ENCODE assay signal across 8 mouse cellular contexts in genomic region chr17:34030861-34031326, GRCm38 (mm10). TPM values are rescaled to one million over a fixed set of nuclear protein-coding genes. Genes with fewer than 3 reads are reported as not detected.
DNase-seq lines count a peak whose midpoint lies in the region; ATAC-seq and TF ChIP-seq lines count a peak whose summit lies in the region.

No protein-coding gene starts in this region.

- intact Hi-C loops in heart, postnatal 25 days (cut with DNase I) = no loop called here

- WGBS in heart, embryonic 13.5 days = 2% methylated on average over 20 of the region's 20 CpGs
- 3% methylated on average over 15 of the region's 20 CpGs for WGBS in embryonic facial prominence, embryonic 14.5 days
- 5% methylated on average over 20 of the region's 20 CpGs for WGBS in limb, embryonic 10.5 days
- 3% methylated on average over 20 of the region's 20 CpGs for WGBS in olfactory bulb, adult 2 months

- peaks cover 47% of the 10 kb centered on the region for H3K36me3 ChIP-seq in heart, embryonic 13.5 days
- H3K36me3 ChIP-seq in CH12.LX (replicated peaks in 1 of 2; ENCODE audit: control insufficient read depth in 1 of 2, insufficient read depth in 1 of 2, low read length in 1 of 2) = peaks cover 28 to 51% of the 10 kb centered on the region in 2 experiments
- H3K36me3 ChIP-seq in embryonic facial prominence, embryonic 14.5 days (ENCODE audit: control insufficient read depth, insufficient read depth, low read length) = peaks cover 46% of the 10 kb centered on the region
- H3K36me3 ChIP-seq in limb, embryonic 10.5 days = peaks cover 59% of the 10 kb centered on the region

- H3K79me2 ChIP-seq in CH12.LX (replicated peaks; ENCODE audit: control insufficient read depth, extremely low read depth, insufficient read depth, poor library complexity, severe bottlenecking) = peaks cover 32% of the 10 kb centered on the region

- DNase-seq in heart, postnatal 25 days (ENCODE audit: low spot score) = no peak
- DNase-seq in CH12.LX (ENCODE audit: extremely low read depth) = no peak
- DNase-seq in embryonic facial prominence, embryonic 14.5 days (ENCODE audit: low spot score) = no peak
- no peak for DNase-seq in limb, embryonic 10.5 days (ENCODE audit: low spot score)
- DNase-seq in embryo, embryonic 10 days (ENCODE audit: low spot score) = no peak

- dilution Hi-C loops in CH12.LX (cut with MboI; ENCODE audit: extremely low pct_ligation_motif_present, extremely low pct_unique_long_range_greater_than_20kb, low sequenced_read_pairs) = no loop called here

- H3K27me3 ChIP-seq in heart, embryonic 13.5 days (replicated peaks) = no peaks in the 10 kb centered on the region
- H3K27me3 ChIP-seq in CH12.LX (replicated peaks) = no peaks in the 10 kb centered on the region
- H3K27me3 ChIP-seq in embryonic facial prominence, embryonic 14.5 days (replicated peaks; ENCODE audit: control insufficient read depth, insufficient read depth, low read length) = no peaks in the 10 kb centered on the region
- H3K27me3 ChIP-seq in limb, embryonic 10.5 days (ENCODE audit: low read depth, poor library complexity, severe bottlenecking) = no peaks in the 10 kb centered on the region

- no peak for ATAC-seq in heart, embryonic 13.5 days (ENCODE audit: extremely low read depth, insufficient number of reproducible peaks, low FRiP score, low TSS enrichment)
- ATAC-seq in embryonic facial prominence, embryonic 14.5 days (ENCODE audit: low read depth) = no peak
- no peak for ATAC-seq in cerebellum, adult (ENCODE audit: insufficient number of reproducible peaks, low FRiP score, low TSS enrichment)

- H3K9me3 ChIP-seq in heart, embryonic 13.5 days = no peaks in the 10 kb centered on the region
- H3K9me3 ChIP-seq in CH12.LX (replicated peaks; ENCODE audit: low read length) = no peaks in the 10 kb centered on the region
- no peaks in the 10 kb centered on the region for H3K9me3 ChIP-seq in embryonic facial prominence, embryonic 14.5 days (ENCODE audit: control insufficient read depth, low read length)
- no peaks in the 10 kb centered on the region for H3K9me3 ChIP-seq in limb, embryonic 10.5 days (replicated peaks)

- H3K27ac ChIP-seq in heart, embryonic 13.5 days (replicated peaks) = peak overlapping the region; percentile 98
- peak overlapping the region; percentile 60 for H3K27ac ChIP-seq in CH12.LX (ENCODE audit: insufficient read depth, low read depth)
- H3K27ac ChIP-seq in embryonic facial prominence, embryonic 14.5 days (replicated peaks; ENCODE audit: low read depth, low read length) = peak overlapping the region; percentile 95
- H3K27ac ChIP-seq in limb, embryonic 10.5 days = peak overlapping the region; percentile 96
- H3K27ac ChIP-seq in olfactory bulb, adult 2 months (ENCODE audit: insufficient read depth, low read depth, low read length) = no peak overlapping the region

- no peak for TF ChIP-seq EP300 in CH12.LX (IDR thresholded peaks at IDR 0.05; ENCODE audit: low read length)

- in situ Hi-C loops in CH12.LX (cut with MboI; ENCODE audit: low pct_ligation_motif_present, low pct_unique_long_range_greater_than_20kb, low sequenced_read_pairs) = no loop called here

- peak overlapping the region; percentile 77 for H3K4me3 ChIP-seq in heart, embryonic 13.5 days
- H3K4me3 ChIP-seq in CH12.LX (replicated peaks in 1 of 3; ENCODE audit: low read depth in 2 of 3, low read length in 2 of 3, poor library complexity in 1 of 3) = peak overlapping the region; percentile 90 to 97 (median 94)
- peak overlapping the region; percentile 88 for H3K4me3 ChIP-seq in embryonic facial prominence, embryonic 14.5 days (ENCODE audit: low read depth, low read length)
- H3K4me3 ChIP-seq in limb, embryonic 10.5 days = peak overlapping the region; percentile 77
- peak overlapping the region; percentile 59 for H3K4me3 ChIP-seq in olfactory bulb, adult 2 months (ENCODE audit: insufficient read depth, low read depth, low read length)

- peak overlapping the region; percentile 92 for H3K9ac ChIP-seq in heart, embryonic 13.5 days
- peak overlapping the region; percentile 93 for H3K9ac ChIP-seq in CH12.LX (ENCODE audit: insufficient read depth, low read depth)
- H3K9ac ChIP-seq in embryonic facial prominence, embryonic 14.5 days (ENCODE audit: low read depth, low read length) = peak overlapping the region; percentile 95

- TF ChIP-seq POLR2A in CH12.LX (IDR thresholded peaks at IDR 0.05; ENCODE audit: low read depth, low read length) = no peak
- no peak for TF ChIP-seq POLR2A in olfactory bulb, adult 2 months (IDR thresholded peaks at IDR 0.05; ENCODE audit: insufficient read depth, low read depth, low read length)

- TF ChIP-seq RAD21 in CH12.LX (IDR thresholded peaks at IDR 0.05; ENCODE audit: low read depth, low read length) = no peak

- H3K4me1 ChIP-seq in heart, embryonic 13.5 days = peaks cover 62% of the 10 kb centered on the region
- peaks cover 30 to 59% of the 10 kb centered on the region in 2 experiments for H3K4me1 ChIP-seq in CH12.LX (ENCODE audit: control insufficient read depth in 1 of 2, insufficient read depth in 2 of 2)
- H3K4me1 ChIP-seq in embryonic facial prominence, embryonic 14.5 days (ENCODE audit: control insufficient read depth, insufficient read depth, low read length) = peaks cover 38% of the 10 kb centered on the region
- peaks cover 69% of the 10 kb centered on the region for H3K4me1 ChIP-seq in limb, embryonic 10.5 days
- peaks cover 55% of the 10 kb centered on the region for H3K4me1 ChIP-seq in olfactory bulb, adult 2 months (ENCODE audit: control insufficient read depth, insufficient read depth, low read length)

- H3K4me2 ChIP-seq in heart, embryonic 13.5 days = peak overlapping the region; percentile 94
- peak overlapping the region; percentile 73 for H3K4me2 ChIP-seq in CH12.LX (ENCODE audit: insufficient read depth, low read depth, poor library complexity, severe bottlenecking)
- peak overlapping the region; percentile 98 for H3K4me2 ChIP-seq in embryonic facial prominence, embryonic 14.5 days (ENCODE audit: low read depth, low read length)

- TF ChIP-seq CTCF in CH12.LX (conservative IDR thresholded peaks at IDR 0.05 in 1 of 2, IDR thresholded peaks at IDR 0.05 in 1 of 2; ENCODE audit: low read depth in 2 of 2, low read length in 2 of 2) = no peak
- no peak for TF ChIP-seq CTCF in olfactory bulb, adult 2 months (IDR thresholded peaks at IDR 0.05; ENCODE audit: insufficient read depth, low read depth, low read length)

RNA-seq across cellular contexts. Expression of gene Slc39a7, which starts 0.6 kb away (rescaled TPM):
- polyA plus RNA-seq in heart, embryonic 13.5 days (2015; fragmentation: Nextera tagmentation; extraction: Ambion mirVana) = 128 and 130 TPM in 2 replicates
- total RNA-seq in heart, postnatal 25 days (2021) = 10 to 100 TPM; 60.4 to 61.3 TPM
- total RNA-seq in CH12.LX (2012; rRNA removed) = 116 and 160 TPM in 2 replicates
- total RNA-seq in CH12.LX (2014; rRNA removed) = 96.8 and 97.2 TPM in 2 replicates
- polyA plus RNA-seq in CH12.LX (2012; ENCODE audit: insufficient read length, low read depth) = 105 and 108 TPM in 2 replicates
- polyA plus RNA-seq in embryonic facial prominence, embryonic 14.5 days (2014; fragmentation: Nextera tagmentation; extraction: Ambion mirVana) = 118 and 125 TPM in 2 replicates
- 196 TPM in 2 replicates for polyA plus RNA-seq in limb, embryonic 10.5 days (2016; fragmentation: Nextera tagmentation; extraction: Ambion mirVana)
- polyA plus RNA-seq in olfactory bulb, adult 2 months (2012; ENCODE audit: insufficient read depth, insufficient read length, low replicate concordance, missing spikeins) = not detected in 2 replicates

RNA-seq across cellular contexts. Expression of gene Rxrb, which starts 0.7 kb away (rescaled TPM):
- 28.5 and 32.4 TPM in 2 replicates for polyA plus RNA-seq in heart, embryonic 13.5 days (2015; fragmentation: Nextera tagmentation; extraction: Ambion mirVana)
- 10 to 100 TPM; 40.5 to 42.1 TPM for total RNA-seq in heart, postnatal 25 days (2021)
- total RNA-seq in CH12.LX (2012; rRNA removed) (42.7 and 47.7 TPM in 2 replicates), CH12.LX (2014; rRNA removed) (27.0 and 27.4 TPM in 2 replicates)
- 36.9 and 41.4 TPM in 2 replicates for polyA plus RNA-seq in CH12.LX (2012; ENCODE audit: insufficient read length, low read depth)
- polyA plus RNA-seq in embryonic facial prominence, embryonic 14.5 days (2014; fragmentation: Nextera tagmentation; extraction: Ambion mirVana) = 26.0 and 29.2 TPM in 2 replicates
- polyA plus RNA-seq in limb, embryonic 10.5 days (2016; fragmentation: Nextera tagmentation; extraction: Ambion mirVana) = 49.9 and 51.0 TPM in 2 replicates
- not detected in 2 replicates for polyA plus RNA-seq in olfactory bulb, adult 2 months (2012; ENCODE audit: insufficient read depth, insufficient read length, low replicate concordance, missing spikeins)

RNA-seq across cellular contexts. Expression of gene H2-Ke6, which starts 3.0 kb away (rescaled TPM):
- polyA plus RNA-seq in heart, embryonic 13.5 days (2015; fragmentation: Nextera tagmentation; extraction: Ambion mirVana) = 37.7 and 45.6 TPM in 2 replicates
- total RNA-seq in heart, postnatal 25 days (2021) = 100 to 1,000 TPM in 1 of 2 experiments, 10 to 100 TPM in 1; 98.1 to 100 TPM
- 44.8 and 47.1 TPM in 2 replicates for total RNA-seq in CH12.LX (2012; rRNA removed)
- total RNA-seq in CH12.LX (2014; rRNA removed) = 20.4 and 20.8 TPM in 2 replicates
- 31.7 and 34.5 TPM in 2 replicates for polyA plus RNA-seq in CH12.LX (2012; ENCODE audit: insufficient read length, low read depth)
- polyA plus RNA-seq in embryonic facial prominence, embryonic 14.5 days (2014; fragmentation: Nextera tagmentation; extraction: Ambion mirVana) = 41.3 and 46.1 TPM in 2 replicates
- 25.9 and 33.7 TPM in 2 replicates for polyA plus RNA-seq in limb, embryonic 10.5 days (2016; fragmentation: Nextera tagmentation; extraction: Ambion mirVana)
- not detected in 2 replicates for polyA plus RNA-seq in olfactory bulb, adult 2 months (2012; ENCODE audit: insufficient read depth, insufficient read length, low replicate concordance, missing spikeins)

RNA-seq across cellular contexts. Expression of gene Ring1, which starts 6.4 kb away (rescaled TPM):
- 10.4 and 14.9 TPM in 2 replicates for polyA plus RNA-seq in heart, embryonic 13.5 days (2015; fragmentation: Nextera tagmentation; extraction: Ambion mirVana)
- 10 to 100 TPM; 12.6 to 13.2 TPM for total RNA-seq in heart, postnatal 25 days (2021)
- total RNA-seq in CH12.LX (2012; rRNA removed) (8.6 and 11.9 TPM in 2 replicates), CH12.LX (2014; rRNA removed) (11.5 and 13.7 TPM in 2 replicates)
- polyA plus RNA-seq in CH12.LX (2012; ENCODE audit: insufficient read length, low read depth) = 18.0 and 23.1 TPM in 2 replicates
- 6.0 and 7.2 TPM in 2 replicates for polyA plus RNA-seq in embryonic facial prominence, embryonic 14.5 days (2014; fragmentation: Nextera tagmentation; extraction: Ambion mirVana)
- polyA plus RNA-seq in limb, embryonic 10.5 days (2016; fragmentation: Nextera tagmentation; extraction: Ambion mirVana) = 11.8 and 15.0 TPM in 2 replicates
- not detected in 2 replicates for polyA plus RNA-seq in olfactory bulb, adult 2 months (2012; ENCODE audit: insufficient read depth, insufficient read length, low replicate concordance, missing spikeins)

RNA-seq across cellular contexts. Expression of gene Col11a2, which starts 8.3 kb away (rescaled TPM):
- polyA plus RNA-seq in heart, embryonic 13.5 days (2015; fragmentation: Nextera tagmentation; extraction: Ambion mirVana) = 0.34 and 0.64 TPM in 2 replicates
- total RNA-seq in heart, postnatal 25 days (2021) = 1 to 10 TPM; 1.1 to 2.2 TPM
- 6.0 and 7.6 TPM in 2 replicates for total RNA-seq in CH12.LX (2012; rRNA removed)
- total RNA-seq in CH12.LX (2014; rRNA removed) = 3.0 and 4.5 TPM in 2 replicates
- 5.8 and 7.2 TPM in 2 replicates for polyA plus RNA-seq in CH12.LX (2012; ENCODE audit: insufficient read length, low read depth)
- 53.9 and 64.3 TPM in 2 replicates for polyA plus RNA-seq in embryonic facial prominence, embryonic 14.5 days (2014; fragmentation: Nextera tagmentation; extraction: Ambion mirVana)
- 0.43 and 2.5 TPM in 2 replicates for polyA plus RNA-seq in limb, embryonic 10.5 days (2016; fragmentation: Nextera tagmentation; extraction: Ambion mirVana)
- not detected in 2 replicates for polyA plus RNA-seq in olfactory bulb, adult 2 months (2012; ENCODE audit: insufficient read depth, insufficient read length, low replicate concordance, missing spikeins)
